20 mouse cellular contexts compared by ENCODE assay signal in the genomic region with DNA sequence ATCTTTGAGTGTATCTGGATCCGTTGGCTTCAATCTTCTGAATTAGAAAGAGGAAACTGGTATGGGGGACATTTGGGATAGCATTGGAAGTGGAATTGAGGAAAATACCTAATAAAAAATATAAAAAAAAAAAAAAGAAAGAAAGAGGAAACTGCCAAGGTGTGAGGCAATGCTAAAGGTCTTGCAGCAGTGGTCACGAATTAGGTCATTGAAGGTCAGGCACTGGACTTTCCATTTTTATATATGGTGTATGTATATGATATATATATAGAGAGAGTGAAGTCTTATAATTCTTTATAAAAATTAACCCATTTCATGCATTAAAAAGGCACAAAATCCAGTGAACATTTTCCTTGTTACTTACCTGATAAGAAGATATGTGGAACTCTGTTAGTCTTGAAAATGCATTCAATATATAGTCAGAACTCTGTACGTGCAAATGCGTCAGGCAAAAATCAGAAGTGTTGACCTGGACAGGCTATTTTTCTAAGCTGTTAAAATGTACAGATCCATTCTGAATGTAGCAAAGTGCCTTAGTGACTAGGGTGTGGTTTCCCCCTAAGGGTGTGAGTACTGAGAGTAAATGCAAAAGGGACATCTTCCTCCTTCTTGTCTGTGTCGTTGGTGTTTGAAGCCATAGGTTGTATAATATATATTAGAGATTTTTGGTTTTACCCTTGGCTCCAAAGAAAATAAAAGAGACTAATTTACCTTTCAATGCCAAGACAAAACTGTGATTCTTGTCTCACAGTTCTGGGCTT.
DNase-seq lines count a peak whose midpoint lies in the region; ATAC-seq lines count a peak whose summit lies in the region.
"Had no signal": no experiment of that assay in that cellular context is flagged by ENCODE, and none has a peak within 500 bp of the region (broad histone marks: within the 10 kb centered on the region; RNA-seq: fewer than 3 reads in every experiment).

No protein-coding gene starts in this region.

- H3K27me3 ChIP-seq in hindbrain, embryonic 10.5 days (ENCODE audit: insufficient read depth, poor library complexity, severe bottlenecking), result no peaks in the 10 kb centered on the region
- H3K27me3 ChIP-seq in hindbrain, embryonic 16.5 days (replicated peaks; ENCODE audit: control insufficient read depth, insufficient read depth, low read length), result no peaks in the 10 kb centered on the region
- H3K27me3 ChIP-seq in midbrain, embryonic 13.5 days, result peaks cover 6% of the 10 kb centered on the region; the same call in 1 of the 2 replicates
- no peaks in the 10 kb centered on the region for H3K27me3 ChIP-seq in midbrain, embryonic 11.5 days (ENCODE audit: control insufficient read depth, insufficient read depth, low read length)
- H3K27me3 ChIP-seq: embryonic facial prominence, embryonic 15.5 days; forebrain, embryonic 15.5 days had no signal

- ATAC-seq in hindbrain, embryonic 16.5 days, result no peak
- ATAC-seq in midbrain, embryonic 13.5 days, result no peak
- ATAC-seq in midbrain, embryonic 11.5 days (ENCODE audit: low FRiP score), result no peak
- peak; percentile 79 for ATAC-seq in granulocyte monocyte progenitor cell, adult 5-6 weeks (replicated peaks; ENCODE audit: poor library complexity, severe bottlenecking)
- peak; percentile 78 for ATAC-seq in megakaryocyte, adult 5-6 weeks (ENCODE audit: poor library complexity, severe bottlenecking)

- H3K9ac ChIP-seq in hindbrain, embryonic 16.5 days (ENCODE audit: low read depth, low read length), result no peak overlapping the region
- H3K9ac ChIP-seq in midbrain, embryonic 13.5 days (replicated peaks), result no peak overlapping the region
- H3K9ac ChIP-seq in midbrain, embryonic 11.5 days (ENCODE audit: low read length), result no peak overlapping the region
- H3K9ac ChIP-seq: embryonic facial prominence, embryonic 15.5 days had no signal

- no peaks in the 10 kb centered on the region for H3K9me3 ChIP-seq in hindbrain, embryonic 10.5 days
- H3K9me3 ChIP-seq in hindbrain, embryonic 16.5 days (ENCODE audit: control insufficient read depth, low read length), result no peaks in the 10 kb centered on the region
- no peaks in the 10 kb centered on the region for H3K9me3 ChIP-seq in midbrain, embryonic 13.5 days
- H3K9me3 ChIP-seq in midbrain, embryonic 11.5 days (ENCODE audit: control insufficient read depth, low read length), result no peaks in the 10 kb centered on the region
- H3K9me3 ChIP-seq: embryonic facial prominence, embryonic 15.5 days; forebrain, embryonic 10.5 days; forebrain, embryonic 15.5 days; heart, embryonic 10.5 days had no signal

- H3K4me3 ChIP-seq in hindbrain, embryonic 10.5 days, result no peak overlapping the region
- H3K4me3 ChIP-seq in hindbrain, embryonic 16.5 days (ENCODE audit: low read length), result no peak overlapping the region
- H3K4me3 ChIP-seq in midbrain, embryonic 13.5 days (replicated peaks), result no peak overlapping the region
- H3K4me3 ChIP-seq in midbrain, embryonic 11.5 days (ENCODE audit: low read depth, low read length), result no peak overlapping the region
- H3K4me3 ChIP-seq: embryonic facial prominence, embryonic 15.5 days; erythroblast, embryonic 14.5 days; heart, embryonic 10.5 days had no signal

- peak overlapping the region; percentile 84 for H3K27ac ChIP-seq in hindbrain, embryonic 10.5 days
- H3K27ac ChIP-seq in hindbrain, embryonic 16.5 days (ENCODE audit: low read depth, low read length), result no peak overlapping the region
- peak overlapping the region; percentile 82 for H3K27ac ChIP-seq in midbrain, embryonic 13.5 days
- H3K27ac ChIP-seq in midbrain, embryonic 11.5 days (ENCODE audit: low read depth, low read length), result no peak overlapping the region
- H3K27ac ChIP-seq: embryonic facial prominence, embryonic 15.5 days; heart, embryonic 10.5 days had no signal

- H3K4me2 ChIP-seq in hindbrain, embryonic 16.5 days (ENCODE audit: low read length), result no peak overlapping the region
- H3K4me2 ChIP-seq in midbrain, embryonic 13.5 days (replicated peaks), result no peak overlapping the region
- H3K4me2 ChIP-seq in midbrain, embryonic 11.5 days, result no peak overlapping the region

- 85% methylated on average over 5 of the region's 5 CpGs for WGBS in hindbrain, embryonic 10.5 days
- WGBS in hindbrain, embryonic 16.5 days, result 90% methylated on average over 5 of the region's 5 CpGs
- 76% methylated on average over 5 of the region's 5 CpGs for WGBS in midbrain, embryonic 13.5 days
- 76% methylated on average over 5 of the region's 5 CpGs for WGBS in midbrain, embryonic 11.5 days

- no peaks in the 10 kb centered on the region for H3K36me3 ChIP-seq in hindbrain, embryonic 10.5 days
- no peaks in the 10 kb centered on the region for H3K36me3 ChIP-seq in hindbrain, embryonic 16.5 days (ENCODE audit: control insufficient read depth, insufficient read depth, low read length)
- H3K36me3 ChIP-seq in midbrain, embryonic 13.5 days, result no peaks in the 10 kb centered on the region
- H3K36me3 ChIP-seq in midbrain, embryonic 11.5 days (ENCODE audit: control insufficient read depth, insufficient read depth, low read length), result no peaks in the 10 kb centered on the region
- H3K36me3 ChIP-seq: embryonic facial prominence, embryonic 15.5 days; forebrain, embryonic 10.5 days; forebrain, embryonic 15.5 days; heart, embryonic 10.5 days had no signal

- DNase-seq in hindbrain, embryonic 10.5 days (ENCODE audit: low spot score), result no peak
- DNase-seq in midbrain, embryonic 11.5 days (ENCODE audit: low spot score, missing footprints), result no peak
- DNase-seq in left cerebral cortex, adult 9 months (ENCODE audit: low spot score in 2 of 2), result no peak
- DNase-seq in Muller cell, postnatal 12 days (ENCODE audit: inconsistent ontology term), result no peak
- DNase-seq: adrenal gland, adult 2 months; adrenal gland, postnatal 25 days; B cell, adult 2 months; gastrocnemius, postnatal 36 days; heart, adult 18-20 months; heart, postnatal 10 days; heart, postnatal 4 days had no signal

- peaks cover 28% of the 10 kb centered on the region for H3K4me1 ChIP-seq in hindbrain, embryonic 10.5 days (replicated peaks)
- H3K4me1 ChIP-seq in hindbrain, embryonic 16.5 days (ENCODE audit: control insufficient read depth, insufficient read depth, low read depth, low read length), result no peaks in the 10 kb centered on the region
- peaks cover 11% of the 10 kb centered on the region for H3K4me1 ChIP-seq in midbrain, embryonic 13.5 days (replicated peaks)
- peaks cover 5% of the 10 kb centered on the region; the same call in 1 of the 2 replicates for H3K4me1 ChIP-seq in midbrain, embryonic 11.5 days (ENCODE audit: control insufficient read depth, insufficient read depth, low read length)
- H3K4me1 ChIP-seq: heart, embryonic 10.5 days had no signal

Comparison
In these comparisons a context has a peak if more than half of its experiments do, and no peak if none do; other contexts are left out.
1. H3K27ac ChIP-seq: peak in hindbrain, embryonic 10.5 days (single experiment) and midbrain, embryonic 13.5 days (single experiment); none in hindbrain, embryonic 16.5 days (single experiment) and midbrain, embryonic 11.5 days (single experiment).
2. ATAC-seq: peak in granulocyte monocyte progenitor cell, adult 5-6 weeks (single experiment) and megakaryocyte, adult 5-6 weeks (single experiment); none in hindbrain, embryonic 16.5 days (single experiment), midbrain, embryonic 13.5 days (single experiment) and midbrain, embryonic 11.5 days (single experiment).